Mouse (Mus musculus) lung, embryonic 15.5 days (tissue): ENCODE results near the gene Phldb2. TPM values are rescaled to one million over a fixed set of nuclear protein-coding genes. Genes with fewer than 3 reads are reported as not detected.

ENCODE experiments used
- ATAC-seq: fragments of 200-750 bp; cut with Nextera tagmentation; 2 replicates; pipeline ENCODE4 v1.8.0; 2017; ENCODE audit warnings: moderate number of reproducible peaks, borderline replicate concordance; ENCODE audit not compliant: low FRiP score, low TSS enrichment; ENCODE audit errors: extremely low read depth
- H3K27ac ChIP-seq: fragments of 300-500 bp; sonication (generic); 2 replicates; pipeline ENCODE4 v1.5.1; 2015; ENCODE audit warnings: moderate library complexity, mild to moderate bottlenecking, inconsistent platforms
- H3K27me3 ChIP-seq: fragments of 300-500 bp; sonication (generic); 2 replicates; pipeline ENCODE4 v1.6.1; 2015; ENCODE audit warnings: inconsistent platforms
- H3K36me3 ChIP-seq: fragments of 300-500 bp; sonication (generic); 2 replicates; pipeline ENCODE4 v1.6.1; 2015; ENCODE audit warnings: inconsistent platforms
- H3K4me1 ChIP-seq: fragments of 300-500 bp; sonication (generic); 2 replicates; pipeline ENCODE4 v1.6.1; 2015; ENCODE audit warnings: inconsistent platforms
- H3K4me2 ChIP-seq: fragments of 300-500 bp; sonication (generic); 2 replicates; pipeline ENCODE4 v1.6.1; 2015; ENCODE audit warnings: inconsistent platforms, mild to moderate bottlenecking, moderate library complexity
- H3K4me3 ChIP-seq: fragments of 300-500 bp; sonication (generic); 2 replicates; pipeline ENCODE4 v1.5.1; 2015; ENCODE audit warnings: mild to moderate bottlenecking, inconsistent platforms
- H3K9ac ChIP-seq: fragments of 300-500 bp; sonication (generic); 2 replicates; pipeline ENCODE4 v1.6.1; 2015; ENCODE audit warnings: inconsistent platforms
- H3K9me3 ChIP-seq: fragments of 300-500 bp; sonication (generic); 2 replicates; pipeline ENCODE4 v1.6.1; 2016; ENCODE audit warnings: inconsistent platforms
- WGBS: fragments of 180-500 bp; shearing (Covaris S2); methylation state at CpG from one replicate; pipeline ENCODE4 v1.1.7; 2015; 5-methylcytosine and 5-hydroxymethylcytosine counted together
- polyA plus RNA-seq: library from polyadenylated mRNA; unstranded; fragments of >200 nt; fragmentation: Nextera tagmentation; extraction: Ambion mirVana; gene quantifications from 2 replicates; pipeline ENCODE4 v1.2.1, GENCODE M21; 2015

Phldb2 gene
- polyA plus RNA-seq, 1 experiment from 2014 or later, result 58.9 TPM

- no peak overlapping the region for H3K9ac ChIP-seq
- no peak overlapping the region for H3K4me3 ChIP-seq
- H3K9me3 ChIP-seq, result 0 out of 2 replicates have a peak, but pooled peaks cover 5% of the 10 kb centered on the region
- H3K4me2 ChIP-seq, result no peak overlapping the region
- no peak for ATAC-seq
- 69% methylated on average over 5 of the region's 5 CpGs for WGBS
- no peaks in the 10 kb centered on the region for H3K27me3 ChIP-seq
- H3K4me1 ChIP-seq, result no peaks in the 10 kb centered on the region
- H3K36me3 ChIP-seq, result no peaks in the 10 kb centered on the region
- no peak overlapping the region for H3K27ac ChIP-seq
Observed at GRCm38 (mm10) chr16:45714489-45715150, 238.8 kb downstream of the Phldb2 start.

GRCm38 (mm10) chr16:45713878-45714277, 239.5 kb downstream of the Phldb2 start:
- H3K9me3 ChIP-seq, result 0 out of 2 replicates have a peak, but pooled peaks cover 5% of the 10 kb centered on the region
- no peak overlapping the region for H3K27ac ChIP-seq
- ATAC-seq, result no peak
- H3K4me3 ChIP-seq, result no peak overlapping the region
- 63% methylated on average over 1 of the region's 1 CpGs for whole genome bisulfite sequencing
- no peak overlapping the region for H3K4me2 ChIP-seq
- H3K9ac ChIP-seq, result no peak overlapping the region
- no peaks in the 10 kb centered on the region for H3K36me3 ChIP-seq
- no peaks in the 10 kb centered on the region for H3K4me1 ChIP-seq
- no peaks in the 10 kb centered on the region for H3K27me3 ChIP-seq

DNA sequence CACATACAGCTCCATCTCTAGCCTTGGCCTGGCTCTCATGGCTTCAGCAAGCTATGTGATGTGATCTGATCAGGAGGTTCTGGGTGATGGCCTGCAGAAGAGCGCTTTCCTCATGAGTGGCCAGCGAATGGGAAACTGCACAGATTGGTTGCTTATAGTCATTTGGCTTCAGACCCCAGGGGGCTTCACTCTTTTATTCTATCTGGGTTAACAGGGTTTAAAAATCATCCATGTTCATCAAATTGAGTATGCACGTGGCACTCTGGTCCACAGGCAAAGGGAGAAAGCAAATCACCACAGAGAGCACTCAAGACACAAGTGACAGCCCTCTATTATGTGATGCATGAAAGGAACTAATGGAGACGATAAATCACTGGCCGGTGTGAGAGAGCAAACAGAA, 240.1 kb downstream of the Phldb2 start:
- Histone ChIP-seq H3K27me3 (no peaks in the 10 kb centered on the region), H3K9me3 (0 out of 2 replicates have a peak, but pooled peaks cover 5% of the 10 kb centered on the region), H3K27ac (no peak overlapping the region), H3K4me2 (no peak overlapping the region), H3K4me3 (no peak overlapping the region), H3K4me1 (no peaks in the 10 kb centered on the region), H3K36me3 (no peaks in the 10 kb centered on the region), H3K9ac (no peak overlapping the region)
- WGBS, result 78% methylated on average over 5 of the region's 5 CpGs
- no peak for ATAC-seq

- no peak for ATAC-seq
- Histone ChIP-seq H3K9me3 (0 out of 2 replicates have a peak, but pooled peaks cover 3% of the 10 kb centered on the region), H3K4me2 (no peak overlapping the region), H3K4me1 (no peaks in the 10 kb centered on the region), H3K9ac (no peak overlapping the region), H3K4me3 (no peak overlapping the region), H3K36me3 (no peaks in the 10 kb centered on the region), H3K27ac (no peak overlapping the region), H3K27me3 (no peaks in the 10 kb centered on the region)
- WGBS, result 77% methylated on average over 7 of the region's 7 CpGs
Observed at GRCm38 (mm10) chr16:45711263-45711662, 242.1 kb downstream of the Phldb2 start.

DNA sequence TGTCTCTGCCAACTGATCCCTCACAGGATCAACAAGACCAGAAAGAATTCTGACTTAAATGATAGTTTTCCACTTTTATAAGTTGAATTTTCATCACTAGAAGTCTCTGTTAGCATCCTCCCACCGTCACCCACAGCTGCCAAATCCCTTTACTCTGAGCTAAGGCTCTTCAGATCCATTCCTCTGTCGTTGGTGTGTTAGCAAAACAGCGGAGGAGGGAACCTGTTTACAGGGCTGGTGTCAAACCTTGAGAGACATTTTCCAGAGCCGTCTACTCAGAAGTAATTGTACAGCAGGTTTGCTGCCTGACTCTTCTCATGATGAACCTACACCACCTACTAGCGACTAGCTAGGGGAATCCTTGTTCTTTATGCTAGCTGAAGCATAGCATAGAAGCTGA, 254.1 kb downstream of the Phldb2 start:
- H3K4me2 ChIP-seq, result no peak overlapping the region
- no peaks in the 10 kb centered on the region for H3K27me3 ChIP-seq
- 70% methylated on average over 5 of the region's 5 CpGs for WGBS
- no peaks in the 10 kb centered on the region for H3K36me3 ChIP-seq
- no peak overlapping the region for H3K4me3 ChIP-seq
- no peaks in the 10 kb centered on the region for H3K9me3 ChIP-seq
- H3K27ac ChIP-seq, result no peak overlapping the region
- no peaks in the 10 kb centered on the region for H3K4me1 ChIP-seq
- no peak for ATAC-seq
- H3K9ac ChIP-seq, result no peak overlapping the region

- ATAC-seq, result no peak
- Histone ChIP-seq H3K27me3 (no peaks in the 10 kb centered on the region), H3K9me3 (no peaks in the 10 kb centered on the region), H3K9ac (no peak overlapping the region), H3K4me3 (no peak overlapping the region), H3K4me1 (no peaks in the 10 kb centered on the region), H3K36me3 (no peaks in the 10 kb centered on the region), H3K4me2 (no peak overlapping the region), H3K27ac (no peak overlapping the region)
- 64% methylated on average over 6 of the region's 6 CpGs for WGBS
Observed at GRCm38 (mm10) chr16:45697996-45698395, 255.4 kb downstream of the Phldb2 start.

Other genes with a start within 250 kb of the Phldb2 start
- 3.9 and 4.9 TPM in 2 replicates for gene Tagln3, start 229.0 kb downstream of the Phldb2 start, polyA plus RNA-seq
- gene Abhd10, start 210.6 kb downstream of the Phldb2 start, polyA plus RNA-seq, result 34.0 and 36.3 TPM in 2 replicates
- 0.85 and 1.1 TPM in 2 replicates for gene Plcxd2, start 56.6 kb upstream of the Phldb2 start, polyA plus RNA-seq
- gene Cd96, start 166.7 kb upstream of the Phldb2 start, polyA plus RNA-seq, result 0.14 and 0.35 TPM in 2 replicates
- 3.5 and 4.6 TPM in 2 replicates for gene Gm4737, start 201.5 kb upstream of the Phldb2 start, polyA plus RNA-seq